Mouse (Mus musculus): Measurements from ENCODE around the gene Klk6. TPM values are rescaled to one million over a fixed set of nuclear protein-coding genes. Genes with fewer than 3 reads are reported as not detected.

The Klk6 gene
- total RNA-seq, 2 experiments from 2014 or later: not detected

Other genes starting within 250 kb of the Klk6 start
- gene Zfp719, start 244.9 kb upstream of the Klk6 start, total RNA-seq (2021): 1 to 10 TPM; 7.4 to 7.7 TPM
- gene Zfp819, start 217.3 kb upstream of the Klk6 start, total RNA-seq (2021): not detected
- gene Ceacam18, start 189.8 kb upstream of the Klk6 start, total RNA-seq (2021): not detected
- 1 to 10 TPM; 1.1 TPM for gene Siglece, start 164.3 kb upstream of the Klk6 start, total RNA-seq (2021)
- gene Ctu1, start 152.5 kb upstream of the Klk6 start, total RNA-seq (2021): 1 to 10 TPM; 3.2 to 3.8 TPM
- under 1 TPM; 0.28 to 0.34 TPM for gene Klk14, start 134.1 kb upstream of the Klk6 start, total RNA-seq (2021)
- not detected for gene Klk13, start 111.9 kb upstream of the Klk6 start, total RNA-seq (2021)
- gene Klk12, start 55.6 kb upstream of the Klk6 start, total RNA-seq (2021): not detected
- gene Klk11, start 49.9 kb upstream of the Klk6 start, total RNA-seq (2021): not detected
- gene Klk10, start 43.5 kb upstream of the Klk6 start, total RNA-seq (2021): under 1 TPM; 0.20 to 0.42 TPM
- not detected for gene Klk9, start 32.6 kb upstream of the Klk6 start, total RNA-seq (2021)
- gene Klk8, start 26.9 kb upstream of the Klk6 start, total RNA-seq (2021): 10 to 100 TPM; 12.6 to 13.3 TPM
- under 1 TPM in 1 of 2 experiments, not detected in 1; 0.17 TPM for gene Klk7, start 13.2 kb upstream of the Klk6 start, total RNA-seq (2021)
- gene Klk5, start 17.5 kb downstream of the Klk6 start, total RNA-seq (2021): not detected
- gene Klk4, start 56.7 kb downstream of the Klk6 start, total RNA-seq (2021): not detected
- gene Klk15, start 109.2 kb downstream of the Klk6 start, total RNA-seq (2021): not detected
- gene Klk1b8, start 126.2 kb downstream of the Klk6 start, total RNA-seq (2021): not detected
- gene Klk1b1, start 142.3 kb downstream of the Klk6 start, total RNA-seq (2021): not detected
- not detected for gene Klk1b9, start 151.6 kb downstream of the Klk6 start, total RNA-seq (2021)
- not detected for gene Klk1b11, start 171.4 kb downstream of the Klk6 start, total RNA-seq (2021)
- under 1 TPM; 0.36 TPM for gene Klk1b26, start 187.7 kb downstream of the Klk6 start, total RNA-seq (2021)
- gene Klk1b27, start 227.8 kb downstream of the Klk6 start, total RNA-seq (2021): not detected

Data from heart, postnatal 25 days (tissue).